Mouse (Mus musculus): Measurements from ENCODE around the gene Depdc5. TPM values are rescaled to one million over a fixed set of nuclear protein-coding genes. Genes with fewer than 3 reads are reported as not detected.

Gene Depdc5
- total RNA-seq, 1 experiment: 27.2 TPM

DNA sequence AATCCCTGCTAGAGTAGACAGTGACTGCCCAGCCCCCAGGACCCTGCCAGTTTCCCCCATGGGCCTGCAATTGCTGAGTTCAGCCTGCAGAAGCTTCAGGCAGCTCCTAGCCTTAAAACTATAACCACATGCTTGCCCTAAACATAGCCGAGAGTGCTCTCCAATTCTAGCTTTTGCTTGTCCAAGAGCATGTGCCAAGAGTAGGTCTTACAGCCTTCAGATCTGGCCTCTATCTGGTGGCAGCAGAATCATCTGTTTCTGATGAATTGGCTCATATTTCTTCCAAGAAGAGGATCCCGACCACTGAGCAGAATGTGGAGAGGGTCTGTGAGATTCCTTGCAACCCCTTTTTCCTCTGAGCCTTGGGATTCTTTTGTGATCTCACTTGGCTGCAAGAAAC lies 131.0 kb downstream of the Depdc5 start:
- in situ Hi-C loops (cut with MboI; ENCODE audit: low sequenced_read_pairs in 2 of 2, unreplicated experiment in 2 of 2): no loop called here
- no peak for DNase-seq (ENCODE audit: low read depth, low spot score)
- Histone ChIP-seq H3K4me1 (ENCODE audit: control insufficient read depth in 2 of 2, insufficient read depth in 2 of 2, low read length in 2 of 2, poor library complexity in 1 of 2) (peaks cover 0 to 3% of the 10 kb centered on the region in 2 experiments; a peak in 1 of 4 replicates), H3K4me3 (ENCODE audit: insufficient read depth in 1 of 2, low read depth in 1 of 2, low read length in 2 of 2, poor library complexity in 1 of 2, severe bottlenecking in 1 of 2) (no peak overlapping the region), H3K9ac (ENCODE audit: insufficient read depth, low read depth, low read length, poor library complexity, severe bottlenecking) (no peak overlapping the region), H3K27ac (ENCODE audit: insufficient read depth, low read depth, low read length, poor library complexity, severe bottlenecking) (no peak overlapping the region), H3K36me3 (ENCODE audit: control insufficient read depth, insufficient read depth, low read length, poor library complexity, severe bottlenecking) (peaks cover 5% of the 10 kb centered on the region; the same call in 1 of the 2 replicates), H3K9me3 (ENCODE audit: control insufficient read depth, insufficient read depth, low read depth, low read length) (no peaks in the 10 kb centered on the region)
- TF ChIP-seq ZC3H11A (IDR thresholded peaks at IDR 0.05; ENCODE audit: borderline replicate concordance, low read depth, low read length) (no peak), HCFC1 (IDR thresholded peaks at IDR 0.05; ENCODE audit: borderline replicate concordance, insufficient read depth, low read length) (no peak), CHD2 (IDR thresholded peaks at IDR 0.05; ENCODE audit: low read depth, low read length) (no peak), MAFK (IDR thresholded peaks at IDR 0.05; ENCODE audit: insufficient read depth, low read depth, low read length) (no peak)

DNA sequence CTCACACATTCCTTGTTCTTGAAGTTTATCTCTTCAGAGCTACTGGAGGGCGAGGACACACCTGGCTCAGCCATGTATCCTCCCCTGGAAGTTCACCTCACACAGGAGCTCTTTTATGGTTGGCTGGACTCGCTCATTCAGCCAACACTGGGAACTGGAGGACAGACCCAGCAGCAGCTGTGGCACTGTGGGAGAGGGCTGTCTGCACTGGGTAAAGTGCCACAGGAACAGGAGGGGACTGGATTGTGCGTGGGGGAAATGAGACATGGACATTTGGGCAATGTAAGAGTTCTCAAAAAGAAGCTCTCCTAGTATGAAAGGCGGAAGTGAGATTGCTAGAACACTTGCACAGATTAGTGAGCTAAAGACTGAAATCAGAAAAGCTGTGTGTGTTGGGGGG lies 132.3 kb downstream of the Depdc5 start:
- H3K9me3 ChIP-seq (ENCODE audit: control insufficient read depth, insufficient read depth, low read depth, low read length): no peaks in the 10 kb centered on the region
- in situ Hi-C loops (cut with MboI; ENCODE audit: low sequenced_read_pairs in 2 of 2, unreplicated experiment in 2 of 2): no loop called here
- TF ChIP-seq ZC3H11A (IDR thresholded peaks at IDR 0.05; ENCODE audit: borderline replicate concordance, low read depth, low read length) (no peak), MAFK (IDR thresholded peaks at IDR 0.05; ENCODE audit: insufficient read depth, low read depth, low read length) (no peak), HCFC1 (IDR thresholded peaks at IDR 0.05; ENCODE audit: borderline replicate concordance, insufficient read depth, low read length) (no peak), CHD2 (IDR thresholded peaks at IDR 0.05; ENCODE audit: low read depth, low read length) (no peak), ZNF384 (IDR thresholded peaks at IDR 0.05; ENCODE audit: low read depth, low read length) (no peak)
- no peak overlapping the region for H3K9ac ChIP-seq (ENCODE audit: insufficient read depth, low read depth, low read length, poor library complexity, severe bottlenecking)
- H3K4me1 ChIP-seq (ENCODE audit: control insufficient read depth in 2 of 2, insufficient read depth in 2 of 2, low read length in 2 of 2, poor library complexity in 1 of 2): no peaks in the 10 kb centered on the region
- H3K36me3 ChIP-seq (ENCODE audit: control insufficient read depth, insufficient read depth, low read length, poor library complexity, severe bottlenecking): peaks cover 5% of the 10 kb centered on the region; the same call in 1 of the 2 replicates
- H3K4me3 ChIP-seq (ENCODE audit: insufficient read depth in 1 of 2, low read depth in 1 of 2, low read length in 2 of 2, poor library complexity in 1 of 2, severe bottlenecking in 1 of 2): no peak overlapping the region
- H3K27ac ChIP-seq (ENCODE audit: insufficient read depth, low read depth, low read length, poor library complexity, severe bottlenecking): no peak overlapping the region
- DNase-seq (ENCODE audit: low read depth, low spot score): no peak

DNA sequence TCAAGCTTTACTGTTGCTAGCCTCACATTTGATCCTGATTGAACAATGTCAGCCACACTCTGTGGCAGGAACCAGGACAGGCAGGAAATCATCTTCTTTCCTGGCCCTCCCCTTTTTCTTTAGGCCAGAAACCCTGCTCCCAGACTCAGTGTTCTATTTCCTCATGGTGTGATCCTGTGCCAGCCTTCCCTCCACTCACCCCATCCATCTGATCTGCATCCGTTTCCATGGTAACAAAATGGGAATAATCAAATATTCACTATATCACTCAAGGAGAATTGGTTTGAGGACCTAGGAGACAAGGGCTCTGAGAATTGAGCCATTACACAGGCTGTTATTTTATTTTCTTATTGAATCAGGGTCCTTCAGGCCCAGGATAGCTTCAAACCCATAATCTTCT lies 133.1 kb downstream of the Depdc5 start:
- TF ChIP-seq MAFK (IDR thresholded peaks at IDR 0.05; ENCODE audit: insufficient read depth, low read depth, low read length) (no peak), ZNF384 (IDR thresholded peaks at IDR 0.05; ENCODE audit: low read depth, low read length) (no peak), ZC3H11A (IDR thresholded peaks at IDR 0.05; ENCODE audit: borderline replicate concordance, low read depth, low read length) (no peak), CHD2 (IDR thresholded peaks at IDR 0.05; ENCODE audit: low read depth, low read length) (no peak), HCFC1 (IDR thresholded peaks at IDR 0.05; ENCODE audit: borderline replicate concordance, insufficient read depth, low read length) (no peak)

DNA sequence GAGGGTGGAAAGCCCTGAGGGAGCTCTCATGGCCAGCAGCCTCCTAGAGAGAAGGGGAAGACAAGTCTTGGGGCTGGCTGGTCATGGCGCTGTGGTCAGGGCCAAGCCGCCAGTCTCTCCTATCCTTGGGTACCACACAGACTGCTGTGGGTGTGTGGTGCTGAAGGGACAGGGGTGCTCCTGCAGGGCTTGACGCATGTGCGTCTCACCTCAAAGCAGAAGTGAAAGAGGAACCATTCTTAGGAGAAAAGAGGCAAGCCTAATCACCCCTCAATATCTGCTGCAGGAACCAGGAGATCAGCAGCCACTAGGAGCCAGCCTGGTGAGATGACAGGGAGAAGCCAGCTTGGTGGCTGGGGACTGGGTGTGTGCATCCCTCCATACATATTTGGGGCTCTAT lies 134.2 kb downstream of the Depdc5 start:
- DNase-seq (ENCODE audit: low read depth, low spot score): no peak
- no peak overlapping the region for H3K9ac ChIP-seq (ENCODE audit: insufficient read depth, low read depth, low read length, poor library complexity, severe bottlenecking)
- TF ChIP-seq ZC3H11A (IDR thresholded peaks at IDR 0.05; ENCODE audit: borderline replicate concordance, low read depth, low read length): no peak
- TF ChIP-seq HCFC1 (IDR thresholded peaks at IDR 0.05; ENCODE audit: borderline replicate concordance, insufficient read depth, low read length): no peak
- TF ChIP-seq CHD2 (IDR thresholded peaks at IDR 0.05; ENCODE audit: low read depth, low read length): no peak
- TF ChIP-seq ZNF384 (IDR thresholded peaks at IDR 0.05; ENCODE audit: low read depth, low read length): no peak
- no peak for TF ChIP-seq MAFK (IDR thresholded peaks at IDR 0.05; ENCODE audit: insufficient read depth, low read depth, low read length)
- in situ Hi-C loops (cut with MboI; ENCODE audit: low sequenced_read_pairs in 2 of 2, unreplicated experiment in 2 of 2): no loop called here
- H3K9me3 ChIP-seq (ENCODE audit: control insufficient read depth, insufficient read depth, low read depth, low read length): no peaks in the 10 kb centered on the region
- no peaks in the 10 kb centered on the region for H3K36me3 ChIP-seq (ENCODE audit: control insufficient read depth, insufficient read depth, low read length, poor library complexity, severe bottlenecking)
- H3K4me1 ChIP-seq (ENCODE audit: control insufficient read depth in 2 of 2, insufficient read depth in 2 of 2, low read length in 2 of 2, poor library complexity in 1 of 2): no peaks in the 10 kb centered on the region
- no peak overlapping the region for H3K4me3 ChIP-seq (ENCODE audit: insufficient read depth in 1 of 2, low read depth in 1 of 2, low read length in 2 of 2, poor library complexity in 1 of 2, severe bottlenecking in 1 of 2)
- no peak overlapping the region for H3K27ac ChIP-seq (ENCODE audit: insufficient read depth, low read depth, low read length, poor library complexity, severe bottlenecking)

More for the DNA sequence above, 133.1 kb downstream of the Depdc5 start:
- Histone ChIP-seq H3K9me3 (ENCODE audit: control insufficient read depth, insufficient read depth, low read depth, low read length) (no peaks in the 10 kb centered on the region), H3K36me3 (ENCODE audit: control insufficient read depth, insufficient read depth, low read length, poor library complexity, severe bottlenecking) (no peaks in the 10 kb centered on the region), H3K9ac (ENCODE audit: insufficient read depth, low read depth, low read length, poor library complexity, severe bottlenecking) (no peak overlapping the region), H3K4me1 (ENCODE audit: control insufficient read depth in 2 of 2, insufficient read depth in 2 of 2, low read length in 2 of 2, poor library complexity in 1 of 2) (no peaks in the 10 kb centered on the region), H3K4me3 (ENCODE audit: insufficient read depth in 1 of 2, low read depth in 1 of 2, low read length in 2 of 2, poor library complexity in 1 of 2, severe bottlenecking in 1 of 2) (no peak overlapping the region), H3K27ac (ENCODE audit: insufficient read depth, low read depth, low read length, poor library complexity, severe bottlenecking) (no peak overlapping the region)
- in situ Hi-C loops (cut with MboI; ENCODE audit: low sequenced_read_pairs in 2 of 2, unreplicated experiment in 2 of 2): no loop called here
- DNase-seq (ENCODE audit: low read depth, low spot score): no peak

DNA sequence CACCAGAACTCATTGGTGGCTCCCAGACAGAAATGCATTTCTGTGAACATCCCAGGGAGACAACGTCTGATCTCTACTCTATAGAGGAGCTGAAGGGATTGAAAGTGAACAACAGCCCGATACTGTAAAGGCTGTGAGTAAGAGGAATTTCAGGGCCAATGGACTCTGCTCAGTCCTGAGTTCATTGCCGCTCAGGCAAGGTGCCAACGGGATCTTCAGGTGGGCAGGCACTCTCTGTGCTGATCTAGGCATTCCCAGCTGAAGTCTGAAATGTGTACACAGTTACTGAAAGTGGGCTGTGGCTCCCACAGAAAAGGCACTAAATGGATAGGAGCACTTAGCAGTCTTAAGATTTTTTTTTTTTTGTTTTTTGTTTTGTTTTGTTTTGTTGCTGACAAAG lies 135.3 kb downstream of the Depdc5 start:
- H3K4me1 ChIP-seq (ENCODE audit: control insufficient read depth in 2 of 2, insufficient read depth in 2 of 2, low read length in 2 of 2, poor library complexity in 1 of 2): no peaks in the 10 kb centered on the region
- no peak for DNase-seq (ENCODE audit: low read depth, low spot score)
- in situ Hi-C loops (cut with MboI; ENCODE audit: low sequenced_read_pairs in 2 of 2, unreplicated experiment in 2 of 2): no loop called here
- TF ChIP-seq HCFC1 (IDR thresholded peaks at IDR 0.05; ENCODE audit: borderline replicate concordance, insufficient read depth, low read length): no peak
- no peak for TF ChIP-seq MAFK (IDR thresholded peaks at IDR 0.05; ENCODE audit: insufficient read depth, low read depth, low read length)
- no peak for TF ChIP-seq ZNF384 (IDR thresholded peaks at IDR 0.05; ENCODE audit: low read depth, low read length)
- TF ChIP-seq ZC3H11A (IDR thresholded peaks at IDR 0.05; ENCODE audit: borderline replicate concordance, low read depth, low read length): no peak
- TF ChIP-seq CHD2 (IDR thresholded peaks at IDR 0.05; ENCODE audit: low read depth, low read length): no peak
- H3K27ac ChIP-seq (ENCODE audit: insufficient read depth, low read depth, low read length, poor library complexity, severe bottlenecking): no peak overlapping the region
- no peaks in the 10 kb centered on the region for H3K9me3 ChIP-seq (ENCODE audit: control insufficient read depth, insufficient read depth, low read depth, low read length)
- H3K36me3 ChIP-seq (ENCODE audit: control insufficient read depth, insufficient read depth, low read length, poor library complexity, severe bottlenecking): no peaks in the 10 kb centered on the region
- H3K4me3 ChIP-seq (ENCODE audit: insufficient read depth in 1 of 2, low read depth in 1 of 2, low read length in 2 of 2, poor library complexity in 1 of 2, severe bottlenecking in 1 of 2): no peak overlapping the region
- no peak overlapping the region for H3K9ac ChIP-seq (ENCODE audit: insufficient read depth, low read depth, low read length, poor library complexity, severe bottlenecking)

Measured in ES-E14 (cell line).